Comparison of ENCODE assay signal across 8 mouse cellular contexts in genomic region chr7:27258205-27258899, GRCm38 (mm10). TPM values are rescaled to one million over a fixed set of nuclear protein-coding genes. Genes with fewer than 3 reads are reported as not detected.
DNase-seq lines count a peak whose midpoint lies in the region; ATAC-seq lines count a peak whose summit lies in the region.

Numbl (plus strand) TSS chr7:27258433.

- peak; percentile 92 for DNase-seq in adipocyte (ENCODE audit: low spot score)
- DNase-seq in embryo, embryonic 10 days (ENCODE audit: low spot score) = peak; percentile 85
- peak; percentile 95 for DNase-seq in gastrocnemius, postnatal 14 days
- peak; percentile 80 to 96 for DNase-seq in left cerebral cortex, postnatal 10 days (ENCODE audit: extremely low spot score in 1 of 2, low spot score in 2 of 2)
- DNase-seq in right cerebral cortex, postnatal 25 days = peak; percentile 89
- peak; percentile 91 to 97 for DNase-seq in urinary bladder, postnatal 4 days (ENCODE audit: low spot score in 2 of 2)

- intact Hi-C loops in gastrocnemius, postnatal 14 days (cut with DNase I; ENCODE audit: low total_unique reads) = no loop called here
- intact Hi-C loops in left cerebral cortex, postnatal 10 days (cut with DNase I) = no loop called here

- ATAC-seq in inflammation-experienced regulatory T-cells, adult 6 months = peak; percentile 88
- ATAC-seq in megakaryocyte-erythroid progenitor cell, adult 5-6 weeks (replicated peaks; ENCODE audit: low FRiP score, low TSS enrichment, poor library complexity, severe bottlenecking) = peak; percentile 41

RNA-seq across cellular contexts. Expression of gene Numbl, which starts in this region (rescaled TPM):
- 10 to 100 TPM in 1 of 2 experiments, 1 to 10 TPM in 1; 8.0 to 10.2 TPM for total RNA-seq in gastrocnemius, postnatal 14 days (2021)
- under 1 TPM; 0.15 to 0.38 (median 0.15) TPM for polyA plus RNA-seq in inflammation-experienced regulatory T-cells, adult 6 months (2017; shearing (Covaris generic))
- 100 to 1,000 TPM; 117 to 126 TPM for total RNA-seq in left cerebral cortex, postnatal 10 days (2021)
- total RNA-seq in megakaryocyte-erythroid progenitor cell, adult 5-6 weeks (2014; fragmentation: Nextera tagmentation) = 0.94 and 3.0 TPM in 2 replicates
- 0.38 and 0.66 TPM in 2 replicates for total RNA-seq in megakaryocyte-erythroid progenitor cell, adult 5-6 weeks (2017)

Comparison
In these comparisons a context has a peak if more than half of its experiments do, and no peak if none do; other contexts are left out.
1. Peak in every context shown above with its lines: DNase-seq and ATAC-seq.
2. RNA of gene Numbl (total RNA-seq): 117 to 126 TPM in left cerebral cortex, postnatal 10 days; 8.0 to 10.2 TPM in gastrocnemius, postnatal 14 days and 0.38 to 3.0 TPM in megakaryocyte-erythroid progenitor cell, adult 5-6 weeks; every median in the first group is over 10 times any median in the second.
3. Peak in ATAC-seq in inflammation-experienced regulatory T-cells, adult 6 months; RNA of the gene not detected or under 1 TPM.